Mouse (Mus musculus): ENCODE measurements around the gene Coa4. TPM values are rescaled to one million over a fixed set of nuclear protein-coding genes. Genes with fewer than 3 reads are reported as not detected.

The Coa4 gene
- total RNA-seq, 2 experiments from 2014 or later: 10.1 to 11.7 TPM

DNA sequence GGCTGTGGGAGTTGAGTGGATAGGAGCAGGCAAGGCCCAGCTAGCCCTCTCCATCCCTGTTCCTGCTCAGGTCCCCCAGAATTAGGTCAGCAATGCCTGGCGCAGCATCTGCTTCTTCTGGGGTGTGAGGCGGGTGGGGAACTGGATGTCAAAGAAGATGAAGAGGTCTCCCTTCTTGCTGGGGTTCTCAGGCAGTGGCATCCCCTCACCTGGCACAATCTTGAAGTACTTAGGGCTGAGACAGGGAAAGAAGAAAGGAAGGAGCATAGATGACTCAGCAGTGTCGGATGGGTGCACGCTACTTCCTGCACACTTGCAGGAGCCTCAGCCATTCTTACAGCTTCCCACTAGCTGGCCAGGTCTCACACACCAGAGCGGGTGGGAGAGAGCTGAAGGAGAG lies 33.8 kb upstream of the Coa4 start:
- no peak for DNase-seq (ENCODE audit: low spot score)

- no peak for DNase-seq (ENCODE audit: low spot score)
These were observed 32.0 kb upstream of the Coa4 start for GRCm38 (mm10) chr7:100504740-100505487.

DNA sequence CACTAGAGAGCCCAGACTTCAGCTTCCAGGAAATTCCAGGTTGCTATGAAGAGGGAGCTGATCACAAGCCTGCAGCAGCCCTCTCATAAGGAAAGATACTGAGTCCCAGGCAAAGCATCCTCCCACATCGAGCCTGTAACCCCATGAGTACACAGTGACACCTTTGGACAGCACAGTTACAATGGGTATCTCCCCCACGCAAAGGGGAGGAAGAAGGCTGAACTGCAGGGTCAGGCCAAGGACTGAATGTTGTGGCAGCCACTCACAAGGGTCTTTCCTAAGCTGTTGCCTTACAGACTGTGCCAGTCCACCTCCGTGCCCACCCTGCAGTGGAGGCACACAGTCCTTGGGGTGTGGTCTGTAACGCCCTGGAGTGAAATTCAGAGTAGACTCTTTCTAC lies 30.4 kb upstream of the Coa4 start:
- DNase-seq (ENCODE audit: low spot score): no peak

DNA sequence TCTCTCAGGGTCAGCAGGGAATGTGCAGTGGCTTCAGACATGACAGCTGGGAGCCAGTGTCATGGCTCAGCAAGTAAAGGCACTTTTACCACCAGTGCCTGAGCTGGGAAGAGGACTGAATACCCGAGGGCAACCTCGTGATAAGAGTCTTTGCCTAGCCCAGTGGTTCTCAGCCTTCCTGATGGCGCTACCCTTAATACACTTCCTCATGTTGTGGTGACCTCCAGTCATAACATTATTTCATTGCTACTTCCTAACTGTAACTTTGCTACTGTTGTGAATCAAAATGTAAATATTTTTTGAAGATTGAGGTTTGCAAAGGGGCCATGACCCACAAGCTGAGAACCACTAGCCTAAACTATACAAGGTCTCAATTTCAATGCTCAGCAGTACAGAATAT lies 28.2 kb upstream of the Coa4 start:
- DNase-seq (ENCODE audit: low spot score): no peak

DNA sequence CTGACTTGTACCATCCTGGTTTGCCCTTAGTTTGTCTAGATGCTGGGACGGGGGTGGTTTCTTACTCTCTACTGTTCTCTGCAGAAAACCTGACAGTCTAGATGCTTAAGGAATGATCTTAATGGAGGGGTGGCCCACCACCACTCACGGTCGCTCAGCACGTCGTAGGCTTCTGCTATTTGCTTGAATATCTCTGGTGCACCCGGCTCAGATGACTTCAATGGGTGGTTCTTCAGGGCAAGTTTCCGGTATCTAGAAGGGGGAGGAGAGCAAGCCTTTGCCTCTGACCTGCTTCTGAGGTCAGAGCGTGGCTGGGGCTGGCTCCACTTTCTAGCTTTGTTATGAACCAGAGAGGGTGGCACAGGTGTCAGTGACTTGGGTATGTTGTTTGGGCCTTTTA lies 25.3 kb upstream of the Coa4 start:
- DNase-seq (ENCODE audit: low spot score): no peak

- no peak for DNase-seq (ENCODE audit: low spot score)
These were observed 22.3 kb upstream of the Coa4 start, which contains the start of gene Dnajb13 for GRCm38 (mm10) chr7:100514573-100514972. Dnajb13 (minus strand) TSS chr7:100514960.

DNA sequence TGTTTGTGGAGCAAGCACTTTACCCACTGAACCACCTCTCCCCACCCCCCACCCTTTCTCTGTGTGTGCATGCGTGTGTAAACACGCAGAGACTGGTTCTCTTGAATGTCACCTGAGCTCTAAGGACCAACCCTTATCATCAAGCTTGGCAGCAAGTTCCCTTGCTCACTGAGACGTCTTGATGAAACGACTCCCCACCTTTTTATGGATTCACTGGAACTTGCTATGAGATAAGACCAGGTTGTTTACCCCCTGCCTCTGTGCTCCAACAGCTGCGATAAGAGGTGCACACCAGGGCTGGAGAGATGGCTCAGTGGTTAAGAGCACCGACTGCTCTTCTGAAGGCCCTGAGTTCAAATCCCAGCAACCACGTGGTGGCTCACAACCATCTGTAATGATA lies 16.7 kb upstream of the Coa4 start:
- DNase-seq (ENCODE audit: low spot score): no peak

DNA sequence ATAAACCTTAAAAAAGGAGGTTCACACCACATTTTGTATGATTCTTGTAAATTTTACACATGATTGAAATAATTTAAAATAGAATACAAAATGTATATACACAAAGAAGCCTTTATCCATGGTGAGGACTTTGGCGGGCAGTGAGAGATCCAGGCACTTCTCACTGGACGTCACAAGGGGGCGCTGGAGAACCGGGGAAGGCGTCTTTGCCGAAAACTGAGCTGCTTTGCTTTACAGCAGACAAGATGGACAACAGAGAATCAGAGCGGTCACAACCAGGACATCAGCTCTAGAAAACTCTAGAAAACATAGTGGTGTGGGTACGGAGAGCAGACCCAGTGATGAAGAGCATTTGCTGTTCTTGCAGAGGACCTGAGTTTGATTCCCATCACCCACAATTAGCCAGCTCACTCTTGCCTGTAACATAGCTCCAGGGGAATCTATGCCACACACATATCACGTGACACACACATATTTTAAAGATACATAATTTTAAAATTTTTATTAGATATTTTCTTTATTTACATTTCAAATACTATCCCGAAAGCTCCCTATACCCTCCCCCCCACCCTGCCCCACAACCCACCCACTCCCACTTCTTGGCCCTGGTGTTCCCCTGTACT lies 16.1 kb upstream of the Coa4 start:
- DNase-seq (ENCODE audit: low spot score): peak; percentile 87

GRCm38 (mm10) chr7:100522222-100522621 lies 14.6 kb upstream of the Coa4 start:
- no peak for DNase-seq (ENCODE audit: low spot score)

DNA sequence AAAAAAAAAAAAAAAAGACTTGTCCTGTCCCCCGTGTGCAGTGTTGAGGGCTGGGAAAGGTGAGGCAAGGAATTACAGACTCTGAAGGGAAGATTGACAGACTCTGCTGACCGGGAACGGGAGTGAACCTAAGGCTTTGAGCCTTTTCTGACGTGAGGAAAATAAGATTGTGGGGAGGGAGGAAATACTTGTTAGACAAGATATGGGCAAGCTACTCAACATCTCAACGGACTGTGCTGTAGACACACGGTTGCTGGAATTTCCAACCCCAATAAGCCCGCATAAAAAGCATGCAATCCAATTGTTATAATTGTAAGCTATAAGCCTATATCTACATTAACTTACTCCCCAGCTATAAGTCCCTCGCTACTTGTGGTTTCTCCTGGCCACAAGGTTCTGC lies 12.2 kb upstream of the Coa4 start:
- DNase-seq (ENCODE audit: low spot score): no peak

DNA sequence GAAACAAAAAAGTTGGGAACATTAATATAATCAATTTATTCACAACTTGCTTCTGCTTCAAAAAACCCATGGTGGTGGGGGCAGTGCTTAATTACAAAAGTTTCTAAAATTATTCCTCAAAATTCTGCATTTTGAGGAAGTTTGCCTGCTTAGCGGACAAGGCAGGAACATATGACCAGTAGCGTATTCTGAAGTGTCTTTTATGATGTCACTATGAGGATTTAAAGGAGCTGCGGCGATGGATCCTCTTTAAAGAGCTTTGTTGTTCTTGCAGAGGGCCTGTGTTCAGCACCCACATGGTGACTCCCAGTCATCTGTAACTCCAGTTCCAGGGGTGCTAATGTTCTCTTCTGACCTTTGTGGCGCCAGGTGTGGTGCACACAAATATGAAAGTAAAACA lies 6.1 kb upstream of the Coa4 start:
- DNase-seq (ENCODE audit: low spot score): no peak

DNA sequence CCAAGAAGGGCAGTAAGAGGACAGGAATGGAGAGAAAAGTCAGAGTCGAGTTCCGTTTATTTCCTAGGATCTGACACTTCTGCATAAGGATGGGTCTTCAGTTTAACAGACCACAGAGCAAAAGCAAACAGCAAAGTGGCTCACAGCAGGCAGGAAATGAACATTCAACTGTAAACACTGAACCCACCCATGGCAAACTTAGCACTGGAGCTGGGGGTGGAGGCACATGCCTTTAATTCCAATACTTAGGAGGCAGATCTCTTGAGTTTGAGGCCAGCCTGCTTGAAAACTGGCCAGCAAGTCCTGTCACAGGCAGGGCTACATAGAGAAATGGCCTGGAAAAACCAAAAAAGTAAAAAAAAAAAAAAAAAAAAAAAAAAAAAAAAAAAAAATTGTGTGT lies 3.4 kb upstream of the Coa4 start:
- DNase-seq (ENCODE audit: low spot score): no peak

DNA sequence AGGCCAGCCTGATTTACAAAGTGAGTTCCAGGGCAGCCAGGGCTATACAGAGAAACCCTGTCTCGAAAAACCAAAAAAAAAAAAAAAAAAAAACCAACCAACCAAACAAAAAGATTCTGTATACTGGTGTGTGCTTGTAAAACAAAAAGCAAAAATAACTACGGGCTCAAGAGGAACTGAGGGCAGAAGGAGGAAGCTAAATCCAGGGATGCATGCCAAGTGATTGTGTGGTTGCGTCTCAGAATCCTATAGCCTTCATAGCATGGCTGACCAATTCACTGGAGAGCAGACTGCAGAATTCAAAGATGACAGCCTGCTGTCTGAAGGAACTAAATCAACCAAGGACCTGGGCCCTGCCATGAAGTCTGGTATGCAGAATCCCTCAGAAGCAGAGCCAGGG lies 2.7 kb upstream of the Coa4 start:
- no peak for DNase-seq (ENCODE audit: low spot score)

DNA sequence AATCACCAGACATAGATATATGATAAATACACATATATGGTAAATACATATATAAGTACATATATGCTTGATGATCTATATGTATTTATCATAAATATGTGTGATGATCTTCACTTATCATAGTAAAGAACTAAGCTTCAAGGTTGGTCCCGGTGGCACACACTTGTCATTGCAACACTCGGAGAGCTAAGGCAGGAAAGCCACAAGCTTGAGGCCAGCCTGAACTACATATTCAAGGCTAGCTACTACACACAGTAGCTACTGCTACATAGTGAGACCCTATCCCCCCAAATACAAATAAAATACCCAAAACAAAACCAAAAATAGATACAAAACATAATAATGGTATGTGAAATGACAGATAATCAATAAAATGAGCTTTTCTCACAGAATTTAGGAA lies 1.0 kb upstream of the Coa4 start:
- no peak for DNase-seq (ENCODE audit: low spot score)

GRCm38 (mm10) chr7:100537519-100537902 lies 640 bp downstream of the Coa4 start:
- no peak for DNase-seq (ENCODE audit: low spot score)

- no peak for DNase-seq (ENCODE audit: low spot score)
These were observed 2.6 kb downstream of the Coa4 start for GRCm38 (mm10) chr7:100539516-100539915.

DNA sequence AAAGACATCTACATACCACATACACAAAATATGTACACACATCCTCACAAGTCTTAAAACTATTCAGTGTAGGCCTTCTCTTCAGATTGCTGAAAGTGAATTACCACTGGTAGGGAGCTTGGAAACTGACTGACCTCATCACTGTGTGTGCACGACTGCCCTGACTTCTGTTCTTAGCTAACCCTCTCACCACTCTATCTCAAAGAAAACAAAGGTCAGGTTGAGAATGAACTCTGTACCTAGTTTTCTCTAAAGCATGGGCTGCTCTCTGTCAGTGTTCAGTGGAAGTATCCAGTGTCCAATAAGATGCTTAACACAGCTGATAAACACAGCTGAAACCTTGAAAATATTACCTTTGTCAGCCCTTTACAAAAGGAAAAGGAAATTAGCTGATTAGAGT lies 7.6 kb downstream of the Coa4 start:
- no peak for DNase-seq (ENCODE audit: low spot score)

- no peak for DNase-seq (ENCODE audit: low spot score)
These were observed 10.8 kb downstream of the Coa4 start for GRCm38 (mm10) chr7:100547631-100548030.

DNA sequence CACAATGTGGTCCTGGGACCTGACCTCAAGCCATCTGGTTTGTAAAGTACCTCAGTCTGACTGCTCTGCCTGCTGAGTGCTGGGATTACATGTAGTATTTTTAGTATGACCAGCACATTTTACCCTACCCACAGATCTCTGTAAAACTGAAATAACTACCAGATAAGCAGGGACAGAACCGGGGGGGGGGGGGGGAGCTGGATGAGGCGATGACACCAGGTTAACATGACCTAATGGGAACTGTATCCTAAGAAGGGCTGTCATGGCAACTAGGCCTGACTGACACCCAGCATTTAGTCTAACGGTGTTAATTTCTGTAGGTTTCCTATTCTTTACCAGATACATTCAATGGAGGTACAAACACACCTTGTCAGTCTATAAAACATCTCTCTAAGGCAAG lies 12.9 kb downstream of the Coa4 start:
- no peak for DNase-seq (ENCODE audit: low spot score)

DNA sequence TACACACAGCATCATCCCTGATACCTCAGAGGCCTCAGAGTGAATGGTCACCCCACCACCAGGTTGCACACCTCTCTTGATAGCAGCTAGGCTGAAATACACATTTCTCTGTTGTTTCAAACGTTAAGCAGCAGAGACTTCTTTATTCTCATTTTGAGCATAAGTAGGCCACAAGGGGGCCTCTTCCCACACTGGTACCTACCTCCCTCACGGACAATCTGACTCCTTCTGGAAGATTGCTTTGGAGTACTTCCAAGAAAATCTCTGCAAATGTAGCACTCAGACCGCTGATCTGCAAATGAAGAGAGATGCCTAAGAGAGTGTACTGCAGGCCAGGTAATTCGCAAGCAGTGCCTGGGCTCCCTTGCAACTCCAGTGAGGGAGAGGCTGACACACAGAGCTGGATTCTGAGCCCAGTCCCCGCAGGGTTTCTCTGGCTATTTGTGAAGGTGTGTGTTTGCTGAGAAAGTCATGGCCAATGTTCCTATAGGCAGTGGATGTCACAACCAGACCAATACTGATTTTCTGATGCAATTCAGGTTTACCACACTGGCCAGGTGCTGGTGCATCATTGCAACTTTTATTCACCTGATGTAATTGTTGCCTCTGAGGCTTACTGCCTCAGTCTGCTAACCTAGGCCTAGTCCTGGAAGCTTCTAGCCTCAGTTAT lies 13.6 kb downstream of the Coa4 start:
- DNase-seq (ENCODE audit: low spot score): peak; percentile 19

- DNase-seq (ENCODE audit: low spot score): no peak
These were observed 18.1 kb downstream of the Coa4 start for GRCm38 (mm10) chr7:100554939-100555338.

DNA sequence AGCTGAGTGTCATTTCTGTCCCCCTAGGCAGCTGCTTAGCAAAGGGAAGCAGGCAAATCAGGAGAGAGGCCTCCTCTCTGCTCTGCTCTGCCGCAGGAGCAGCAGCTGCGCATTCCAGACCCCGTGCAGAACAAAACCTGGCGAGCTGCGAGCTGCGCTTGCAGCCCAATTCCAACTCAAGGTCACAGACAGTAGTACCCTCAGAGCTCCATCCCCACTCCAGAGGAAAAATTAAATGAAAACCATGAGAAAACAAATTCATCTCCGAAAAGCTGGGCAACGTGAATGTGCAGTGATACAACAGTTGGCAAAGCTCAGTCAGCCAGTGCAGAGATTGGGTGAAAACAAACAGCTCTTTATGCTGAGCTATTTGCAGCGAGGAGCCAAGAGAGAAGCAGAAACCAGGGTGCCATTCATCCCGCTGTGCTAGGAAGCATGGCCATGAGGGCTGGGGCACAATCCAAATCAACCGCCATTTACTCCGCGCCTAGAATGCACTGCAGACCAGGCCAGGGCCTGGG lies 18.6 kb downstream of the Coa4 start:
- DNase-seq (ENCODE audit: low spot score): no peak

GRCm38 (mm10) chr7:100557241-100557640 lies 20.4 kb downstream of the Coa4 start:
- no peak for DNase-seq (ENCODE audit: low spot score)

All from gastrocnemius, adult 18-20 months (tissue).